Mouse (Mus musculus): ENCODE data around the gene Prkca. TPM values are rescaled to one million over a fixed set of nuclear protein-coding genes. Genes with fewer than 3 reads are reported as not detected.

Prkca gene
- polyA plus RNA-seq, 1 experiment from 2014 or later = 9.7 TPM

- Histone ChIP-seq H3K4me3 (replicated peaks) (no peak overlapping the region), H3K27me3 (no peaks in the 10 kb centered on the region), H3K36me3 (no peaks in the 10 kb centered on the region), H3K4me1 (no peaks in the 10 kb centered on the region), H3K4me2 (replicated peaks) (no peak overlapping the region), H3K9me3 (replicated peaks) (no peaks in the 10 kb centered on the region), H3K27ac (replicated peaks) (no peak overlapping the region), H3K9ac (no peak overlapping the region)
- 97% methylated on average over 3 of the region's 3 CpGs for WGBS
- no peak for ATAC-seq (ENCODE audit: insufficient number of reproducible peaks, low FRiP score, low TSS enrichment, low read depth)
Measured at GRCm38 (mm10) chr11:108077514-108077913, 266.2 kb downstream of the Prkca start.

GRCm38 (mm10) chr11:108072606-108073243, 271.0 kb downstream of the Prkca start:
- ATAC-seq (ENCODE audit: insufficient number of reproducible peaks, low FRiP score, low TSS enrichment, low read depth) = no peak
- no peaks in the 10 kb centered on the region for H3K27me3 ChIP-seq
- H3K36me3 ChIP-seq = no peaks in the 10 kb centered on the region
- no peak overlapping the region for H3K9ac ChIP-seq
- WGBS = 70% methylated on average over 6 of the region's 6 CpGs
- no peak overlapping the region for H3K4me3 ChIP-seq (replicated peaks)
- H3K9me3 ChIP-seq (replicated peaks) = no peaks in the 10 kb centered on the region
- no peak overlapping the region for H3K4me2 ChIP-seq (replicated peaks)
- no peaks in the 10 kb centered on the region for H3K4me1 ChIP-seq
- no peak overlapping the region for H3K27ac ChIP-seq (replicated peaks)

GRCm38 (mm10) chr11:108071230-108071629, 272.5 kb downstream of the Prkca start:
- Histone ChIP-seq H3K27ac (replicated peaks) (no peak overlapping the region), H3K27me3 (no peaks in the 10 kb centered on the region), H3K4me3 (replicated peaks) (no peak overlapping the region), H3K9ac (no peak overlapping the region), H3K4me2 (replicated peaks) (no peak overlapping the region), H3K36me3 (no peaks in the 10 kb centered on the region), H3K4me1 (no peaks in the 10 kb centered on the region), H3K9me3 (replicated peaks) (no peaks in the 10 kb centered on the region)
- 76% methylated on average over 6 of the region's 6 CpGs for WGBS
- ATAC-seq (ENCODE audit: insufficient number of reproducible peaks, low FRiP score, low TSS enrichment, low read depth) = no peak

- no peak for ATAC-seq (ENCODE audit: insufficient number of reproducible peaks, low FRiP score, low TSS enrichment, low read depth)
- Histone ChIP-seq H3K27me3 (no peaks in the 10 kb centered on the region), H3K36me3 (no peaks in the 10 kb centered on the region), H3K4me1 (no peaks in the 10 kb centered on the region), H3K4me2 (replicated peaks) (no peak overlapping the region), H3K9me3 (replicated peaks) (no peaks in the 10 kb centered on the region), H3K4me3 (replicated peaks) (no peak overlapping the region), H3K9ac (no peak overlapping the region), H3K27ac (replicated peaks) (no peak overlapping the region)
- 42% methylated on average over 6 of the region's 6 CpGs for WGBS
Measured at GRCm38 (mm10) chr11:108070038-108070437, 273.7 kb downstream of the Prkca start.

- Histone ChIP-seq H3K9ac (no peak overlapping the region), H3K27me3 (no peaks in the 10 kb centered on the region), H3K27ac (replicated peaks) (no peak overlapping the region), H3K4me2 (replicated peaks) (no peak overlapping the region), H3K36me3 (no peaks in the 10 kb centered on the region), H3K4me1 (no peaks in the 10 kb centered on the region), H3K4me3 (replicated peaks) (no peak overlapping the region), H3K9me3 (replicated peaks) (no peaks in the 10 kb centered on the region)
- 71% methylated on average over 5 of the region's 5 CpGs for WGBS
- ATAC-seq (ENCODE audit: insufficient number of reproducible peaks, low FRiP score, low TSS enrichment, low read depth) = no peak
Measured at GRCm38 (mm10) chr11:108068430-108068829, 275.3 kb downstream of the Prkca start.

- WGBS = 88% methylated on average over 7 of the region's 7 CpGs
Measured at GRCm38 (mm10) chr11:108067161-108067560, 276.6 kb downstream of the Prkca start.

GRCm38 (mm10) chr11:108064401-108064800, 279.3 kb downstream of the Prkca start:
- 45% methylated on average over 3 of the region's 3 CpGs for WGBS

More at GRCm38 (mm10) chr11:108067161-108067560, 276.6 kb downstream of the Prkca start:
- H3K9me3 ChIP-seq (replicated peaks) = no peaks in the 10 kb centered on the region
- H3K4me2 ChIP-seq (replicated peaks) = no peak overlapping the region
- no peaks in the 10 kb centered on the region for H3K4me1 ChIP-seq
- no peak for ATAC-seq (ENCODE audit: insufficient number of reproducible peaks, low FRiP score, low TSS enrichment, low read depth)
- H3K4me3 ChIP-seq (replicated peaks) = no peak overlapping the region
- no peaks in the 10 kb centered on the region for H3K27me3 ChIP-seq
- no peak overlapping the region for H3K9ac ChIP-seq
- H3K36me3 ChIP-seq = no peaks in the 10 kb centered on the region
- no peak overlapping the region for H3K27ac ChIP-seq (replicated peaks)

GRCm38 (mm10) chr11:108063096-108063495, 280.6 kb downstream of the Prkca start:
- no peak overlapping the region for H3K9ac ChIP-seq
- 56% methylated on average over 8 of the region's 8 CpGs for WGBS
- H3K27me3 ChIP-seq = no peaks in the 10 kb centered on the region
- no peak overlapping the region for H3K4me3 ChIP-seq (replicated peaks)
- no peaks in the 10 kb centered on the region for H3K36me3 ChIP-seq
- H3K4me2 ChIP-seq (replicated peaks) = no peak overlapping the region
- no peak overlapping the region for H3K27ac ChIP-seq (replicated peaks)
- ATAC-seq (ENCODE audit: insufficient number of reproducible peaks, low FRiP score, low TSS enrichment, low read depth) = no peak
- no peaks in the 10 kb centered on the region for H3K4me1 ChIP-seq
- no peaks in the 10 kb centered on the region for H3K9me3 ChIP-seq (replicated peaks)

More at GRCm38 (mm10) chr11:108064401-108064800, 279.3 kb downstream of the Prkca start:
- H3K36me3 ChIP-seq = no peaks in the 10 kb centered on the region
- no peak overlapping the region for H3K4me3 ChIP-seq (replicated peaks)
- no peak overlapping the region for H3K4me2 ChIP-seq (replicated peaks)
- H3K4me1 ChIP-seq = no peaks in the 10 kb centered on the region
- no peak for ATAC-seq (ENCODE audit: insufficient number of reproducible peaks, low FRiP score, low TSS enrichment, low read depth)
- H3K27ac ChIP-seq (replicated peaks) = no peak overlapping the region
- no peaks in the 10 kb centered on the region for H3K27me3 ChIP-seq
- no peak overlapping the region for H3K9ac ChIP-seq
- no peaks in the 10 kb centered on the region for H3K9me3 ChIP-seq (replicated peaks)

- WGBS = 82% methylated on average over 17 of the region's 17 CpGs
- Histone ChIP-seq H3K27ac (replicated peaks) (no peak overlapping the region), H3K4me2 (replicated peaks) (no peak overlapping the region), H3K4me1 (no peaks in the 10 kb centered on the region), H3K27me3 (no peaks in the 10 kb centered on the region), H3K36me3 (no peaks in the 10 kb centered on the region), H3K9me3 (replicated peaks) (no peaks in the 10 kb centered on the region), H3K9ac (no peak overlapping the region), H3K4me3 (replicated peaks) (no peak overlapping the region)
- ATAC-seq (ENCODE audit: insufficient number of reproducible peaks, low FRiP score, low TSS enrichment, low read depth) = no peak
Measured at GRCm38 (mm10) chr11:108061571-108062479, 281.9 kb downstream of the Prkca start.

GRCm38 (mm10) chr11:108057138-108057537, 286.6 kb downstream of the Prkca start:
- ATAC-seq (ENCODE audit: insufficient number of reproducible peaks, low FRiP score, low TSS enrichment, low read depth) = no peak
- Histone ChIP-seq H3K36me3 (no peaks in the 10 kb centered on the region), H3K27me3 (no peaks in the 10 kb centered on the region), H3K4me2 (replicated peaks) (no peak overlapping the region), H3K9me3 (replicated peaks) (no peaks in the 10 kb centered on the region), H3K4me3 (replicated peaks) (no peak overlapping the region), H3K4me1 (no peaks in the 10 kb centered on the region), H3K27ac (replicated peaks) (no peak overlapping the region), H3K9ac (no peak overlapping the region)
- WGBS = 73% methylated on average over 6 of the region's 6 CpGs

GRCm38 (mm10) chr11:108054647-108055046, 289.1 kb downstream of the Prkca start:
- H3K4me2 ChIP-seq (replicated peaks) = no peak overlapping the region
- H3K27ac ChIP-seq (replicated peaks) = no peak overlapping the region
- H3K9me3 ChIP-seq (replicated peaks) = no peaks in the 10 kb centered on the region
- WGBS = 71% methylated on average over 3 of the region's 3 CpGs
- no peaks in the 10 kb centered on the region for H3K36me3 ChIP-seq
- H3K9ac ChIP-seq = no peak overlapping the region
- ATAC-seq (ENCODE audit: insufficient number of reproducible peaks, low FRiP score, low TSS enrichment, low read depth) = no peak
- H3K27me3 ChIP-seq = no peaks in the 10 kb centered on the region
- H3K4me3 ChIP-seq (replicated peaks) = no peak overlapping the region
- H3K4me1 ChIP-seq = no peaks in the 10 kb centered on the region
